Mouse (Mus musculus): ENCODE measurements around the gene Dok1. TPM values are rescaled to one million over a fixed set of nuclear protein-coding genes. Genes with fewer than 3 reads are reported as not detected.
A peak's percentile ranks its signal among the peaks of the same experiment; 100 is the strongest.

The Dok1 gene
- polyA plus RNA-seq, 1 experiment, result 4.7 TPM

DNA sequence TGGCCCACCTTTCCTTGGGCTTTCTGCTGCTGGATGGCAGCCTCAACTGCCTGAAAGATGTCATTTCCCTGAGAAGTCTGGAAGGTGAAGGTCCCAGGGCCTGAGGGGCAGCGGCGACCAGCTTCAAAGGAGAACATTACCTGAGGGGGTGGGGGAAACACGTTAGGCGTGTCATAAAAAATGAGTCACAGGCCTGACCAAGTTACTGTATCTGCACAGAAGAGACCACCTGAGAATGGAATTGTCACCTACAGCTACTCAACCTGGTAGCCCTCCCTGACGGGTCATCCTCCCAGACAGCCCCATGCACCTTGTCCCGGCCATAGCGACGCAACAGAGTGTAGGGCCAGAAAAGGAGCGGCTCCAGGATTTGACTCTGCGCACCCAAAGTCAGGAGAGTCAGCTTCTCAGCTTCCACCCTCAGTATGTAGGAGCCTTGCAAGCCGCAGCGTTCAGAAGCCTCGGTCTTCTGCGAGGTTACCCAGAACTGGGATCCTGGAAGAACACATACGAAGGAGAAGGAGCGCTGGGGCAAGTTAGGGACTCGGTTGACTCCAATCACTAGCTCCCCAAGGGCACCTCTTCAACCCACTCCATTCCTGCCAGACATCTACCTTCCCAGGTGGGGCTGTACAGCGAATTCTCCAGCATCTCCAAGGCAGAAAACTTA is 1.2 kb downstream of the Dok1 start:
- TF ChIP-seq CTCF (IDR thresholded peaks at IDR 0.05; ENCODE audit: low read depth, low read length) (no peak), POLR2A (IDR thresholded peaks at IDR 0.05; ENCODE audit: insufficient read depth, low read length) (no peak), EP300 (IDR thresholded peaks at IDR 0.05; ENCODE audit: insufficient read depth, low read depth, low read length) (no peak)
- H3K36me3 ChIP-seq (ENCODE audit: control insufficient read depth, insufficient read depth, low read length, poor library complexity, severe bottlenecking), result no peaks in the 10 kb centered on the region
- peak overlapping the region; percentile 84; the same call in 1 of the 2 replicates for H3K4me3 ChIP-seq (ENCODE audit: low read depth, low read length)
- no peaks in the 10 kb centered on the region for H3K9me3 ChIP-seq (replicated peaks; ENCODE audit: control insufficient read depth, insufficient read depth, low read length, poor library complexity, severe bottlenecking)
- H3K27ac ChIP-seq (ENCODE audit: insufficient read depth, low read length), result no peak overlapping the region
- peak overlapping the region; percentile 61; the same call in 1 of the 2 replicates for H3K9ac ChIP-seq (ENCODE audit: low read depth, poor library complexity, severe bottlenecking)
- H3K4me1 ChIP-seq (ENCODE audit: control insufficient read depth, insufficient read depth, low read length), result peaks cover 1% of the 10 kb centered on the region
- no peaks in the 10 kb centered on the region for H3K27me3 ChIP-seq (ENCODE audit: control insufficient read depth, insufficient read depth, low read length, poor library complexity, severe bottlenecking)

DNA sequence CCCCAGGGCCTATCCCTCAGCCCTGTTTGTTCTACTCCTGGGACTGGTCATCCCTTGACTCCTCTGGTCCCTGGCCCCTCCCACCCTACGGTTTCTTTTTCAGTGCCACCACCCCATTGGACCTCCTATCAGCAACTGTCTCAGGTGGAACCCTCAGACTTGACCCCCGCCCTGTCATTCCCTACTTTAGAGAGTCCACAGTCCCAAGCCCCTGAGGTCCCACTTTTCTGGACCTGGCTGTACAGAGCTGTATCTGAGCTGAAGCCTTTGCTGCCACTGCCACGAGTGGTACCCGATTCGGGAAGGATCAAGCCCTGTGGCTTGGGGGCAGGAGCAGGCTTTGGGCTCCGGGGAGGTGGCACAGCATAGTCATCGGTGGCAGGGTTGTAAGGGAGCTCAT is 2.2 kb downstream of the Dok1 start:
- Histone ChIP-seq H3K27ac (ENCODE audit: insufficient read depth, low read length) (no peak overlapping the region), H3K4me3 (ENCODE audit: low read depth, low read length) (no peak overlapping the region), H3K36me3 (ENCODE audit: control insufficient read depth, insufficient read depth, low read length, poor library complexity, severe bottlenecking) (no peaks in the 10 kb centered on the region), H3K9ac (ENCODE audit: low read depth, poor library complexity, severe bottlenecking) (no peak overlapping the region), H3K4me1 (ENCODE audit: control insufficient read depth, insufficient read depth, low read length) (peaks cover 1% of the 10 kb centered on the region), H3K9me3 (replicated peaks; ENCODE audit: control insufficient read depth, insufficient read depth, low read length, poor library complexity, severe bottlenecking) (no peaks in the 10 kb centered on the region), H3K27me3 (ENCODE audit: control insufficient read depth, insufficient read depth, low read length, poor library complexity, severe bottlenecking) (no peaks in the 10 kb centered on the region)
- no peak for TF ChIP-seq CTCF (IDR thresholded peaks at IDR 0.05; ENCODE audit: low read depth, low read length)
- TF ChIP-seq POLR2A (IDR thresholded peaks at IDR 0.05; ENCODE audit: insufficient read depth, low read length), result no peak
- no peak for TF ChIP-seq EP300 (IDR thresholded peaks at IDR 0.05; ENCODE audit: insufficient read depth, low read depth, low read length)

DNA sequence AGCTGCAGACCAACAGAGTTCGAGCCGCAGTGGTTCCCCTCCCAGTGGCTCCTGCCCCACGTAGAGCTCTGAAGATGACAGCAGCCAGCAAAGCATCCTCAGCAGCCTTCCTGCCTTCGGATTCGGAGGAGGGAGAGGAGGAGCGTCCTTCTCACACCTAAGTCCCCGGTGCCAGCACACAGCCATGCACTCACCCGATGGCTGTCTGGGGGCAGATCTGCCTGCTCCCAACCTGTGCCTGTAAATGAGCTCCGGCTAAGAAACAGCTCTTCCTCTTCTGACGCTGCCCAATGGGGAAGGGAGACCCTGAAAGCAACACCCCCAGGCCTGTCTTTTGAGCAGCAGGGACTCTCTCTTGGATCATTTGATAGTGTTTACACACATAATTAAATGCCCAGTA is 3.5 kb downstream of the Dok1 start:
- Histone ChIP-seq H3K27ac (ENCODE audit: insufficient read depth, low read length) (no peak overlapping the region), H3K9me3 (replicated peaks; ENCODE audit: control insufficient read depth, insufficient read depth, low read length, poor library complexity, severe bottlenecking) (no peaks in the 10 kb centered on the region), H3K27me3 (ENCODE audit: control insufficient read depth, insufficient read depth, low read length, poor library complexity, severe bottlenecking) (no peaks in the 10 kb centered on the region), H3K4me3 (ENCODE audit: low read depth, low read length) (no peak overlapping the region), H3K4me1 (ENCODE audit: control insufficient read depth, insufficient read depth, low read length) (peaks cover 1% of the 10 kb centered on the region), H3K9ac (ENCODE audit: low read depth, poor library complexity, severe bottlenecking) (no peak overlapping the region), H3K36me3 (ENCODE audit: control insufficient read depth, insufficient read depth, low read length, poor library complexity, severe bottlenecking) (no peaks in the 10 kb centered on the region)
- no peak for TF ChIP-seq EP300 (IDR thresholded peaks at IDR 0.05; ENCODE audit: insufficient read depth, low read depth, low read length)
- TF ChIP-seq POLR2A (IDR thresholded peaks at IDR 0.05; ENCODE audit: insufficient read depth, low read length), result no peak
- TF ChIP-seq CTCF (IDR thresholded peaks at IDR 0.05; ENCODE audit: low read depth, low read length), result no peak

DNA sequence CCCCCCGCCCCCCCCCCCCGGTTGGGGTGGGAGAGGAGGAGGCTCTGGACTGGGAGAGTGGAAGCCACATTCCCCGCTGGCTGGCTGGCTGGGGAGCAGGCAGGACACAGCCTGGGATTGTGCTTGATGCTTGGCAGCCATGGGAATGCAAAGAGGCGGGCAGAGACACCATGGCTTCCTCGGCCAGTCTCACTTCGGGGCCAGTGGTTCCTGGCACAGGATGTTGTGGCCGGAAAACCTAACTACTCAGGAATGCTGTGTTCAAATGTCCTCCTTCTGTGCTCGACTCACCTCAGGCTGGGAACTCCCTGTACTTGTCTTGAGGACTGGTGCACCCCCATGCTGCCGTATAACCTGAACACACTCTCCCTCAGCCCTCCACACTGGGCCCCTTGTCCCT is 5.6 kb downstream of the Dok1 start:
- Histone ChIP-seq H3K4me1 (ENCODE audit: control insufficient read depth, insufficient read depth, low read length) (no peaks in the 10 kb centered on the region), H3K9ac (ENCODE audit: low read depth, poor library complexity, severe bottlenecking) (no peak overlapping the region), H3K27me3 (ENCODE audit: control insufficient read depth, insufficient read depth, low read length, poor library complexity, severe bottlenecking) (no peaks in the 10 kb centered on the region), H3K9me3 (replicated peaks; ENCODE audit: control insufficient read depth, insufficient read depth, low read length, poor library complexity, severe bottlenecking) (no peaks in the 10 kb centered on the region), H3K27ac (ENCODE audit: insufficient read depth, low read length) (no peak overlapping the region), H3K4me3 (ENCODE audit: low read depth, low read length) (no peak overlapping the region), H3K36me3 (ENCODE audit: control insufficient read depth, insufficient read depth, low read length, poor library complexity, severe bottlenecking) (no peaks in the 10 kb centered on the region)
- TF ChIP-seq EP300 (IDR thresholded peaks at IDR 0.05; ENCODE audit: insufficient read depth, low read depth, low read length), result no peak
- no peak for TF ChIP-seq CTCF (IDR thresholded peaks at IDR 0.05; ENCODE audit: low read depth, low read length)
- TF ChIP-seq POLR2A (IDR thresholded peaks at IDR 0.05; ENCODE audit: insufficient read depth, low read length), result no peak

DNA sequence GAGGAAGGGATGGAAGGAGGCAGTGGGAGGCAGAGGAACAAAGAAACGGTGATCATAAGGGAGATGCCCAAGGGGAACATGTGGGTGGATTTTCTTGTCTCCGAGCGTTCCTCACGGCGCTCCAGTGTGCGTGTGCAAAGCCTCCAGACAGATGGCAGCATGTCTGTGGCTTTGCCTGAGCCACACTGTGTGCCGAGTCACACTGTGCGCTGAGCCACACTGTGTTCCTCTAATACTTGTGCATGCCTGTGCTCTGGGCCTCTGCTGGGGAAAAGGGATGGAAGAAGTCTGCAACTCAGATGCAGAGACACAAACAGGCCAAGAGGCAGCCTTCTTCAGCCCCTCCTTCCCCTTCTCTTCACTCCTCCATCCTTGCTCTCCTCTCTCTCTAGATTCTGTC is 6.0 kb downstream of the Dok1 start:
- no peak overlapping the region for H3K9ac ChIP-seq (ENCODE audit: low read depth, poor library complexity, severe bottlenecking)
- H3K4me1 ChIP-seq (ENCODE audit: control insufficient read depth, insufficient read depth, low read length), result no peaks in the 10 kb centered on the region
- no peaks in the 10 kb centered on the region for H3K36me3 ChIP-seq (ENCODE audit: control insufficient read depth, insufficient read depth, low read length, poor library complexity, severe bottlenecking)
- TF ChIP-seq EP300 (IDR thresholded peaks at IDR 0.05; ENCODE audit: insufficient read depth, low read depth, low read length) (no peak), CTCF (IDR thresholded peaks at IDR 0.05; ENCODE audit: low read depth, low read length) (no peak)
- no peak overlapping the region for H3K27ac ChIP-seq (ENCODE audit: insufficient read depth, low read length)
- no peaks in the 10 kb centered on the region for H3K27me3 ChIP-seq (ENCODE audit: control insufficient read depth, insufficient read depth, low read length, poor library complexity, severe bottlenecking)
- H3K4me3 ChIP-seq (ENCODE audit: low read depth, low read length), result no peak overlapping the region
- H3K9me3 ChIP-seq (replicated peaks; ENCODE audit: control insufficient read depth, insufficient read depth, low read length, poor library complexity, severe bottlenecking), result no peaks in the 10 kb centered on the region

DNA sequence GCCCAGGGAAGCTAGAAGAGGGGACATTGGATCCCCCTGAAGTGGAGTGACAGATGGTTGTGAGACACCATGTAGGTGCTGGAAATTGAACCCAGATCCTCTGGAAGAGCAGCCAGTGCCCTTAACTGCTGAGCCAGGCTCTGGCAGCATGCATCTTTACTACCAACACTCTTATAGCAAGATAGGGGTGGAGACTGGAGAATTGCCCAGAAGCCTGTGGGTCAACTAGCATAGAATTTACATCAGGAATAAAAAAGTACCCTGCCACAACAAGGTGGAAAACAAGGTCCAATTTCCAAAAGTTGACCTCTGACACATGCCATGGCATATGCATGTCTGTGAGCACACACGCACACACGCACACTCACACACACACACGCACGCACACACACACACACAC is 8.1 kb downstream of the Dok1 start:
- H3K9me3 ChIP-seq (replicated peaks; ENCODE audit: control insufficient read depth, insufficient read depth, low read length, poor library complexity, severe bottlenecking), result no peaks in the 10 kb centered on the region
- H3K27ac ChIP-seq (ENCODE audit: insufficient read depth, low read length), result no peak overlapping the region
- H3K36me3 ChIP-seq (ENCODE audit: control insufficient read depth, insufficient read depth, low read length, poor library complexity, severe bottlenecking), result no peaks in the 10 kb centered on the region
- H3K4me1 ChIP-seq (ENCODE audit: control insufficient read depth, insufficient read depth, low read length), result no peaks in the 10 kb centered on the region
- H3K9ac ChIP-seq (ENCODE audit: low read depth, poor library complexity, severe bottlenecking), result no peak overlapping the region
- no peak for TF ChIP-seq EP300 (IDR thresholded peaks at IDR 0.05; ENCODE audit: insufficient read depth, low read depth, low read length)
- TF ChIP-seq CTCF (IDR thresholded peaks at IDR 0.05; ENCODE audit: low read depth, low read length), result no peak
- no peak for TF ChIP-seq POLR2A (IDR thresholded peaks at IDR 0.05; ENCODE audit: insufficient read depth, low read length)
- H3K4me3 ChIP-seq (ENCODE audit: low read depth, low read length), result no peak overlapping the region
- no peaks in the 10 kb centered on the region for H3K27me3 ChIP-seq (ENCODE audit: control insufficient read depth, insufficient read depth, low read length, poor library complexity, severe bottlenecking)
